Mouse (Mus musculus) forebrain, embryonic 15.5 days (tissue): ENCODE data around the gene Tada3. TPM values are rescaled to one million over a fixed set of nuclear protein-coding genes. Genes with fewer than 3 reads are reported as not detected.

ENCODE experiments used
- ATAC-seq: fragments of 200-750 bp; cut with Nextera tagmentation; replicated peaks from 2 replicates; pipeline ENCODE4 v1.8.0; 2017; ENCODE audit warnings: mild to moderate bottlenecking, moderate TSS enrichment, moderate library complexity
- H3K27ac ChIP-seq: fragments of 300-500 bp; sonication (generic); replicated peaks from 2 replicates; pipeline ENCODE4 v1.5.1; 2015; ENCODE audit warnings: mild to moderate bottlenecking, inconsistent platforms
- H3K27me3 ChIP-seq: fragments of 300-500 bp; sonication (generic); 2 replicates; pipeline ENCODE4 v1.6.1; 2015; ENCODE audit warnings: inconsistent platforms
- H3K36me3 ChIP-seq: fragments of 300-500 bp; sonication (generic); 2 replicates; pipeline ENCODE4 v1.6.1; 2015; ENCODE audit warnings: mild to moderate bottlenecking, inconsistent platforms
- H3K4me1 ChIP-seq: fragments of 300-500 bp; sonication (generic); 2 replicates; pipeline ENCODE4 v1.6.1; 2015; ENCODE audit warnings: inconsistent platforms
- H3K4me2 ChIP-seq: fragments of 300-500 bp; sonication (generic); replicated peaks from 2 replicates; pipeline ENCODE4 v1.6.1; 2015; ENCODE audit warnings: mild to moderate bottlenecking, inconsistent platforms
- H3K4me3 ChIP-seq: fragments of 300-500 bp; sonication (generic); 2 replicates; pipeline ENCODE4 v1.5.1; 2015; ENCODE audit warnings: mild to moderate bottlenecking, inconsistent platforms
- H3K9ac ChIP-seq: fragments of 300-500 bp; sonication (generic); replicated peaks from 2 replicates; pipeline ENCODE4 v1.6.1; 2015; ENCODE audit warnings: mild to moderate bottlenecking, inconsistent platforms
- H3K9me3 ChIP-seq: fragments of 300-500 bp; sonication (generic); 2 replicates; pipeline ENCODE4 v1.6.1; 2016; ENCODE audit warnings: inconsistent platforms
- whole genome bisulfite sequencing: fragments of 180-500 bp; shearing (Covaris S2); methylation state at CpG from one replicate; pipeline ENCODE4 v1.1.7; 2015; ENCODE audit warnings: mixed read lengths; 5-methylcytosine and 5-hydroxymethylcytosine counted together
- polyA plus RNA-seq: library from polyadenylated mRNA; unstranded; fragments of >200 nt; fragmentation: Nextera tagmentation; extraction: Ambion mirVana; gene quantifications from 2 replicates; pipeline ENCODE4 v1.2.1, GENCODE M21; 2015

Gene Tada3
- polyA plus RNA-seq, 1 experiment from 2014 or later = 82.2 TPM

DNA sequence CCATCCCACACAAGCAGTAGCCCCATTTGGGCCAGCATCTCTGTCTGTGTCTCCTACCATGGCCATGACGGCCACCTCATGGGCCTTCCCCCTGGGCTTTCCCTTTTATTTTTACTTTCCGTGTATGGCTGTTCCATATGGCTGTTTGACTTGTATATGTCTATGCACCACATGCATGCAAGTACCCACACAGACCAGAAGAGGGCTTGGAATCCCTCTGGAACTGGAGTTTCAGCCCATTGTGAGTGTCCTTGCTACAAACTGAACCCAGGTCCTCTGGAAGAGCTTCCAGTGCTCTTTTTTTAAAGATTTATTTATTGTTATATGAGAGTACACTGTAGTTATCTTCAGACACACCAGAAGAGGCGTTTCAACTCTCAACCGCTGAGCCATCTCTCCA lies 16.2 kb downstream of the Tada3 start:
- H3K9me3 ChIP-seq = no peaks in the 10 kb centered on the region
- 77% methylated on average over 4 of the region's 4 CpGs for WGBS
- no peaks in the 10 kb centered on the region for H3K36me3 ChIP-seq
- H3K27me3 ChIP-seq = no peaks in the 10 kb centered on the region
- no peaks in the 10 kb centered on the region for H3K4me1 ChIP-seq
- no peak overlapping the region for H3K9ac ChIP-seq
- H3K4me3 ChIP-seq = no peak overlapping the region
- H3K4me2 ChIP-seq = no peak overlapping the region
- ATAC-seq = no peak
- no peak overlapping the region for H3K27ac ChIP-seq

DNA sequence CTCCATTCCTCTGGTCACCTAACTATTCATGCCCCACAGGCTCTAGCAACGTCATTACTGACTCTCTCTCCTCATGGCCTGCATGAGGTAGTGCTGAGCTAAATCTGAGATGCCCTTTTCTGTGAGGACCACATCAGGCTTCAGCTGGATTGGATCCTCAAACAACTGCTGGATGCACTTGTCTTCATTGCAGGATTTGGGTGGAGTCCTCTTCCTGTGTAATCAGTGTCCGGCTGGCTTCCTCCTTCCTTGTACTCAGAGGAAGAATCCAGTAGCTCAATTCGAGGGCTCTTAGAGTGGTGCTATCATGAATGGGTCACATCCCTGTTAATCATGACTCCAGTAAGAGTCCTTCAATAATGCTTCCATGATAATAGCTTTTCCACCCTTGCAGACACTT lies 24.0 kb downstream of the Tada3 start:
- H3K27ac ChIP-seq = no peak overlapping the region
- no peak for ATAC-seq
- WGBS = 69% methylated on average over 3 of the region's 3 CpGs
- H3K4me1 ChIP-seq = no peaks in the 10 kb centered on the region
- H3K36me3 ChIP-seq = no peaks in the 10 kb centered on the region
- no peak overlapping the region for H3K4me3 ChIP-seq
- H3K9ac ChIP-seq = no peak overlapping the region
- no peaks in the 10 kb centered on the region for H3K9me3 ChIP-seq
- no peaks in the 10 kb centered on the region for H3K27me3 ChIP-seq
- no peak overlapping the region for H3K4me2 ChIP-seq

DNA sequence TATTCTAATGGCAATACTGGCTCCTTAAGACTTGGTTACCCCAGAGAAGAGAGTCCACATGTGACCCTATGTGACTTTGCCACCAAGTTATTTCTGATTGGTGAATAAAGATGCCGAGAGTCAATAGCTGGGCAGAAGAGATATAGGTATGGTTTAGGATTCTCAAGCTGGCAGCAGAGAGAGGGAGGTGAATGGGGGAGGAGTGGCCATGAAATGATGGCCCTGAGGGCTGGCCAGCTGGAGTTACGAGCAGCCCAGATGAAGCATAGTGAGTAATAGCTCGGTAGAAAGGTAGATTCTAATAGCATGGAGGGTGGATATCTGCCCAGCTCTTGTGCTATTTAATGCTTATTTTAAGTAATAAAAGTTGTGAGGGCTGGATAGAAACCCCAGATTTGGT lies 24.9 kb downstream of the Tada3 start:
- H3K4me2 ChIP-seq = no peak overlapping the region
- H3K9ac ChIP-seq = no peak overlapping the region
- H3K4me3 ChIP-seq = no peak overlapping the region
- H3K9me3 ChIP-seq = no peaks in the 10 kb centered on the region
- no peak for ATAC-seq
- no peaks in the 10 kb centered on the region for H3K4me1 ChIP-seq
- no peaks in the 10 kb centered on the region for H3K27me3 ChIP-seq
- WGBS = 86% methylated on average over 3 of the region's 3 CpGs
- H3K36me3 ChIP-seq = no peaks in the 10 kb centered on the region
- no peak overlapping the region for H3K27ac ChIP-seq

DNA sequence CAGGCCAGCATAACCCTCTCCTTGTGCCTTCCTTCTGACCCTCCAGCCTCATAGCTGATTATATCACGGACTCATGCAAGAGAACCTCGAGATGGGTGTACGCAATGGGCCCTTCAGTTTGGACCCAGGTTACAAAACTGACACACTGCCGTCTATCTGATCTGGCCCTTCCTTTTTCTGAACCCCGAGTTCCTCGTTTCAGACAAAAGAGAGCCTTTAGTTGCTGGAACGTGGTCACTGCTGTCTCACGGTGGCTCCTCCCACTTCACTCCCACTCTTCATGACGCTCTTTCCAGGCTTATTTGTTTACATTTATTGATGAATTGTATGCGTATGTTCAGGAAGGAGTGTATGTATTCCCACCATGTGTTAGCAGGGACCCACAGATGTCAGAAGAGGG lies 26.0 kb downstream of the Tada3 start:
- Histone ChIP-seq H3K4me3 (no peak overlapping the region), H3K27me3 (no peaks in the 10 kb centered on the region), H3K27ac (no peak overlapping the region), H3K36me3 (no peaks in the 10 kb centered on the region), H3K4me1 (no peaks in the 10 kb centered on the region), H3K9ac (no peak overlapping the region), H3K9me3 (no peaks in the 10 kb centered on the region), H3K4me2 (no peak overlapping the region)
- ATAC-seq = no peak
- WGBS = 54% methylated on average over 10 of the region's 10 CpGs

DNA sequence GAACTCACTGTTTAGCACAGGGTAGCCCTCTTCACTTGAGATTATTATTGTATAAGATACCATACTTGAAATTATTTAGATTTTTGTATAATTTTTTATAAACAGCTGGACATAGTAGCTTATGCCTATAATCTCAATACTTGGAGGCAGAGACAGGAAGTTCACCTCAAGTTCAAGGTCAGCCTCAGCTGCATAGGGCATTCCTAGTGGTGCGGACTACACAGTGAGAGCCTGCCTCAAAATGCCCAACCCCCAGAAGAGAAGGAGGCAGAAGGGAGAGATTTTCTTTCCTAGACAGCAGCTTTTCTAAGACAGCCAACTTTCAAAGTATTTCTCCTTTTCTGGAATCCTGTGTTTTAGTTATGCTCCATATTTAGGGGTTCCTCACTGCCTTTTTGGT lies 26.5 kb downstream of the Tada3 start:
- 92% methylated on average over 1 of the region's 1 CpGs for WGBS
- Histone ChIP-seq H3K27me3 (no peaks in the 10 kb centered on the region), H3K36me3 (no peaks in the 10 kb centered on the region), H3K27ac (no peak overlapping the region), H3K4me1 (no peaks in the 10 kb centered on the region), H3K4me2 (no peak overlapping the region), H3K9me3 (no peaks in the 10 kb centered on the region), H3K4me3 (no peak overlapping the region), H3K9ac (no peak overlapping the region)
- no peak for ATAC-seq

DNA sequence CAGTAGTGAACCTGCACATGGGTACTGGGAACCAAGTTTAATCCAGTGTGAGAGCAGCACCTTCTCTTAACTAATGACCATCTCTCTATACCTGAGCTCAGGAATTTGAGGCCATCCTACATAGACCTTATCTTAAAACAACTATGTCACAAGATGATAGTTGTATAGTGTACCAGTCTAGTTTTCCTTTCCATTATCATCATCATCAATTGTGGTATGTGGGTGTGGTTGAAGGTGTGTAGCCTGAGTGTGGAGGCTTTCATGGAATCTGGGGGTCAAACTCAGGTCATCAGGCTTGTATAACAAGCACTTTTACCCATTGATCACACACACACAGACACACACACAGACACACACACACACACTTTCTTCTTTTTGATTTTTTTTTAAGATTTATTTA lies 27.1 kb downstream of the Tada3 start:
- no peaks in the 10 kb centered on the region for H3K4me1 ChIP-seq
- H3K9ac ChIP-seq = no peak overlapping the region
- H3K9me3 ChIP-seq = no peaks in the 10 kb centered on the region
- no peak overlapping the region for H3K27ac ChIP-seq
- H3K4me2 ChIP-seq = no peak overlapping the region
- H3K27me3 ChIP-seq = no peaks in the 10 kb centered on the region
- H3K36me3 ChIP-seq = no peaks in the 10 kb centered on the region
- no peak overlapping the region for H3K4me3 ChIP-seq
- no peak for ATAC-seq

DNA sequence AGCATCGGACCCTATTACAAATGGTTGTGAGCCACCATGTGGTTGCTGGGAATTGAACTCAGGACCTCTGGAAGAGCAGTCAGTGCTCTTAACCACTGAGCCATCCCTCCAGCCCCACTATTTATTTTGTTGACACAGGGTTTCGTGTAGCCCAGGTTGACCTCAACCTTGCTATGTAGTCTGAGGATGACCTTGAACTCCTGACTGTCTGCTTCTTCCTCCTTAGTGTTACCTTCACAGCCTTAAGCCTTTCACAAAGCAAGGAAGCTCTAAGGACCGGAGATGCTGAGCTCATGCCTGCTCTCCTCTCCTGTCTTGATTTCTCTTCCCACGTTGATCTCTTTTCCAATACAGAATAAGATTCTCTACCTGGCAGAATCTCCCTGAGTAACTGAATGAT lies 30.8 kb downstream of the Tada3 start:
- Histone ChIP-seq H3K4me1 (peaks cover 21% of the 10 kb centered on the region), H3K4me3 (no peak overlapping the region), H3K27me3 (no peaks in the 10 kb centered on the region), H3K27ac (no peak overlapping the region), H3K4me2 (no peak overlapping the region), H3K36me3 (no peaks in the 10 kb centered on the region), H3K9ac (no peak overlapping the region), H3K9me3 (no peaks in the 10 kb centered on the region)
- no peak for ATAC-seq
- WGBS = 83% methylated on average over 4 of the region's 4 CpGs

DNA sequence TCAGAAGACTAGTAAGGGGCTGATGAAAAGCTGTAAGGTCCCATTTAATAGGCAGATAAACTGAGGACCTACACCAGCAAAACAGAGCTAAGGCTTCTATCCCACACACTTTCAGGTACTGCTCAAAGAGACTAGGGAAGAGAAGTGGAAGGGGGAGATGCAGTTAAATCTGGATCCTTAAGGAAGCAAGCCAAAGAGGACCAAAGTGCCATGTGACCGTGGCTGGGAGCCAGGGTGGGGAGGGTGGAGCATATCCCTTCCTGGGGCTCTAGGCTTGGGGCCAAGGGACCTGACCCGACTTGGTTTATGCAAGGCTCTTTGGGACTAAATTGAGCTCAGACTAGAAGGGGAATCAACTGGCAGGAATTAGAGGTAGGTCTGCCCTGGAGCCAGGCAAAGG lies 33.4 kb downstream of the Tada3 start:
- Histone ChIP-seq H3K9ac (no peak overlapping the region), H3K27me3 (no peaks in the 10 kb centered on the region), H3K4me3 (0 out of 2 replicates have a peak overlapping the region, but pooled peaks have one; percentile 62)

DNA sequence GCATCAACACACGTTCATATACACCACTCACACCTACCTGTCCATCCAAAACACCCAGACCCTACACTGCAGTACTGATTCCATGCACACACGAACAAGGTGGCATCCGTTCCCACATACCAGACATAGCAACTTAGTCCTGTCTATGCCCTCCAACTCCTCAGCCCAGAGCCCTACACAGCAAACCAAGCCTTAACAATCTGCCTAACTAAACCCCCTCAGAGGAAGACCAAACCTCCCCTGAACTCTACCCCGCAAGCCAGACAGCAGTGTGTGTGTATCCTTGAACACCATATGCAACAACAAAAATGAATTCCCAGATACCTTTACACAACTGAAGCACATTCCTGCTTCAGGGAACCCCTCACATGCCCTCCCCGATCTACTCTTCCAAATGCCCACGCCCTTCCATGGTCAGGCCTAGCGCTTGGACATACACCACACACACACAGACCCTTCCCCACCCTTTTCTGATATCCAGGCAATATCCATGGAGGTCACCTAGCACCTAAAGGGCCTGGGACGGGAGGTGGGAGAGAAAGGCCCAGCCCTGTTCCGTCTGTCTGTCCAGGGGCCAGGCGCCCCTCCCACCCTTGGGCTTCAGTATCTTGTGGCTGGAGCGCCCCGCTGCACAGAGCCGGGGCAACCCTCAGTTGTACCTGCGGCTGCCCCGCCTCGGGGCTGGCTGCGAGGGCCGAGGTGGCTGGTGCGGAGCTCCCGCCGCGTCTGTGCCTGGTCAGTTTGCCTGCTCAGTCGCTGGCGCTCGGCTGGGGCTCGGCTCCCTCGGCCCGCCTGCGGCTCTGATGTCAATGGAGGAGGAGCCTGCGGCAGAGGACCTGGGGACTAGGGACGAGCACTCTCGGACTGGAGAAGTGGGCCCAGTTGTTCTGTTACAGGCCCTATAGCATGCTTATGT lies 34.2 kb downstream of the Tada3 start, which contains the start of gene Camk1:
Gene Camk1 (minus strand): TSS at position 808 of the 916 bp plus-strand sequence.
- Histone ChIP-seq H3K9me3 (no peaks in the 10 kb centered on the region), H3K27me3 (no peaks in the 10 kb centered on the region), H3K9ac (peak within 1 kb of the TSS; percentile 91), H3K4me3 (peak within 1 kb of the TSS; percentile 62), H3K27ac (peak within 1 kb of the TSS; percentile 50; the same call in 1 of the 2 replicates), H3K4me1 (peaks cover 27% of the 10 kb centered on the region), H3K4me2 (peak within 1 kb of the TSS; percentile 89), H3K36me3 (peaks cover 10% of the 10 kb centered on the region; the same call in 1 of the 2 replicates)
- ATAC-seq = peak; percentile 89
- 16% methylated on average over 32 of the region's 32 CpGs for WGBS

More for the DNA sequence above, 33.4 kb downstream of the Tada3 start:
- Histone ChIP-seq H3K4me1 (peaks cover 27% of the 10 kb centered on the region), H3K36me3 (peaks cover under 1% of the 10 kb centered on the region; the same call in 1 of the 2 replicates), H3K4me2 (peak overlapping the region; percentile 89; the same call in 1 of the 2 replicates), H3K27ac (no peak overlapping the region), H3K9me3 (no peaks in the 10 kb centered on the region)
- 0 out of 2 replicates have a peak, but pooled peaks have one; percentile 12 for ATAC-seq
- 50% methylated on average over 2 of the region's 2 CpGs for WGBS

DNA sequence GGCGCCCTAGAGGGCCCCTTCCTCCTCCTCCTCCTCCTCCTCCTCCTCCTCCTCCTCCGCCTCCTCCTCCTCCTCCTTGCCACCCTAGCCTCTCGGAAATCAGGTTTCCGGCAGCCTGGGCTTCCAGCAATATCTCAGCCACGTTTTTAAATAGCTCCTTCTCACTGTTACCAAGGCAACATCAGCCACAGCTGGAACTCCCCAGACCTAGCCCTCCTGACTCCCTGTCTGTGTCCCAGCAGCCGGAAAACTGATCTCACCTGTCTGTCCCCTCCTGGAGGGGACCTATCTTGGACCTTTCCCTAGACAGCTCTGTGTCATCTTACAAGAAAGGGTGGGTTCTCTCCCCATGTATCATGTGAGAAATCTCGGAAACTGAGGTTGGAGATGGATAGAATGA lies 35.4 kb downstream of the Tada3 start:
- H3K4me2 ChIP-seq = peak overlapping the region; percentile 89
- 47% methylated on average over 4 of the region's 7 CpGs for WGBS
- H3K9me3 ChIP-seq = no peaks in the 10 kb centered on the region
- H3K27me3 ChIP-seq = no peaks in the 10 kb centered on the region
- ATAC-seq = no peak
- no peak overlapping the region for H3K9ac ChIP-seq
- H3K27ac ChIP-seq = no peak overlapping the region
- H3K36me3 ChIP-seq = peaks cover 20% of the 10 kb centered on the region
- peak overlapping the region; percentile 18; the same call in 1 of the 2 replicates for H3K4me3 ChIP-seq
- peaks cover 27% of the 10 kb centered on the region for H3K4me1 ChIP-seq

DNA sequence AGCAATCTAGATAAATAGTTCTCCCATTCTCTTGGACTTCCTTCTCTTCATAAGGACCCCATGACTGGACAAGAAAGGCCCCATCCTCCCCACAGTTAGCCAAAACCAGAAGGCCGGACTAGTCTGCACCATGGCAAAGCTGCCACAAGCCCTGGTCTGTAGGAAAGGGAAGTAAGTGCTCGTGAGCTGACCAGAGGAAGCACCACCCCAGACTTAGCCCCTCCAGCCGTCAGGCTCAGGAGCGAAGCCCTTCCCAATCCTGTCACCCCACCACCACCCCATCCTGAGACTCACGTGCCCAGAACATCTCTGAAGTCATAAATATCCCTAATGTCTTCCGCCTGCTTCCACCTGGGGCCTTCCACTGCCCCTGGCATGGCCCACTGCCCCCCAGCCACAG lies 36.1 kb downstream of the Tada3 start:
- no peak overlapping the region for H3K9ac ChIP-seq
- no peak for ATAC-seq
- peaks cover 27% of the 10 kb centered on the region for H3K4me1 ChIP-seq
- H3K27me3 ChIP-seq = no peaks in the 10 kb centered on the region
- H3K27ac ChIP-seq = peak overlapping the region; percentile 38
- 86% methylated on average over 6 of the region's 6 CpGs for WGBS
- 0 out of 2 replicates have a peak overlapping the region, but pooled peaks have one; percentile 10 for H3K4me2 ChIP-seq
- H3K4me3 ChIP-seq = 0 out of 2 replicates have a peak overlapping the region, but pooled peaks have one; percentile 0
- no peaks in the 10 kb centered on the region for H3K9me3 ChIP-seq
- H3K36me3 ChIP-seq = peaks cover 20% of the 10 kb centered on the region

DNA sequence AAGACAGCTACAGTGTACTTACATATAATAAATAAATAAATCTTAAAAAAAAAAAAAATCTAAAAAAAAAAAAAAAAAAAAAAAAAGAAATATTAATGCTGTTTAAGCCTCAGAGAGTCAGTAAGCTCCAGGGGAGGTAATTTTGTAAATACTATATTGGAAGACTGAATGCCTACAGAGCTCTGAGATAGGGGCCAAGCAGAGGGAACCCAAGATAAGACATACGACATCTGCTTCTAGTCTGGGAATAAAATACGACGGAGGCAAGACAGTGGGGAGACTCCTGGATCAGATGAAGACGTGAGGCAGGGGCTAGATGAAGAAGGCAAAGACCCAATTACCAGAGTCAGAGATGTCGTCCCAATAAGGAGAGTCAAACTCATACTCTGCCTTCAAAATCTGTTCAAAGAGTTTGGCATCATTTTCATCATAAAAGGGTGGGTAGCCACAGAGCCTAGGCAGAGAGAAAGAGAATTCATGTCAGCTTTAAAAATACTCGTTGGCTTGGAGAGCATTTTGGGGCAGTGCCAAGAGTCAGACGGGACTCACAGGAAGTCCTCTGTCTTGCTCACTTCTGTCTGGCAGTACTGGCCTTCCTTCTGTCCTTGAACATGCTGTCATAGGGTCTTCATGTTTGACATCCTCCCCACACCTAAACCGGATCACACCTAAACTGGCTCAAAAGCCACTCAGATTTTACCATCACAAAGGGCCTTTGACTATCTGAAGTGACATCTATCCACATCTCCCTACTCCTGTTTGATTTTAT lies 40.6 kb downstream of the Tada3 start:
- Histone ChIP-seq H3K9me3 (no peaks in the 10 kb centered on the region), H3K4me2 (no peak overlapping the region), H3K4me1 (peaks cover 14% of the 10 kb centered on the region), H3K9ac (no peak overlapping the region), H3K36me3 (peaks cover 41% of the 10 kb centered on the region), H3K4me3 (no peak overlapping the region), H3K27ac (no peak overlapping the region), H3K27me3 (no peaks in the 10 kb centered on the region)
- no peak for ATAC-seq
- WGBS = 64% methylated on average over 8 of the region's 8 CpGs
